Mouse (Mus musculus) layer of hippocampus, adult 18-20 months (tissue): ENCODE measurements around the gene Ttc3. TPM values are rescaled to one million over a fixed set of nuclear protein-coding genes. Genes with fewer than 3 reads are reported as not detected.
"Not testable (repeated sequence)": the region's sequence is repeated elsewhere in the genome, so short reads cannot be mapped to it uniquely, and the experiment has no call there.

ENCODE experiments used
- DNase-seq, 2 experiments: peaks; one replicate each; pipeline ENCODE4 v3.0.0; 2022; ENCODE audit warnings: low spot score in 2 of 2
- long read RNA-seq: library from polyadenylated mRNA; stranded (forward); transcript quantifications from one replicate; pipeline ENCODE4 v2.0.0, GENCODE M21; 2021
- total RNA-seq, 2 experiments: library from RNA; stranded (reverse); gene quantifications; 2 replicates each; pipeline ENCODE4 v1.2.3; 2021

Gene Ttc3
- 100 to 1,000 TPM; 823 to 869 TPM for total RNA-seq
- long read RNA-seq, full-length matches to known transcripts: 8 of 520 reads
- long read RNA-seq, partial matches to known transcripts: 109 of 520 reads
- long read RNA-seq, other reads (novel, unspliced or antisense): 403 of 520 reads

DNA sequence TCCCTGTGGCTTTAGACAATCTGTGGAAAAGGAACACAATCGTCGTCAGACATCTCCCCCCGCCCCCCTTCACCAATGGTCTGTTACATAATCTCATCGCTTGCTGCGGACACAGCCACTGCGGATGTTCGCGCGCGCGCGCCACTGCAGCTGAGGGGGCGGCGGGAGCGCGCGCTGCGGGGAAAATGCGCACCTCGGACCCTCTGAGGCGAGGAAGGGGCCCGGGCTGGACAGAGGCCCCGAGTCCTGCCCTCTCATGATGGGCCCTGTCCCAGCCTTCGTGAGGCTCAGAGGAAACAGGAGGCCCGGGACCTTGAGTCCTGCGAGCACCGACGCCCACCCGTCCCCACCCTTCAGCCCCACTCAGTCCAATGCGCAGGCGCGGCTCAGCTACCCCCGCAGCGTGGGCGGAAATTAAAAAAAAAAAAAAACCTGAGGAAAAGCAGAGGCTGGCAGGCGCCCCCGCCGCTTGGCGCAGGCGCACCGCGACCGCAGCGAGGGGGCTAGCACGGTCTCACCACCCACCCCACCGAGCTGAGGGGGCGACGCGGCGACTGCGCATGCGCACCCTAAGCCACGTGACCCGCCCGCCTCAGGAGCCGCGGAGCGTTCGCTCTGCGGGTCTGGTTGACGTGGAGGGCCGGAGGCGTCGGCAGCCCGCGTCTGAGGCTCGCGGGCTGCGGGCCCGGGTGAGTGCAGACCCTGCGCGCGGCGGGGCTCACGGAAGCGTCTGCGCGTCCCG lies at the start of gene Ttc3:
Gene Ttc3 (plus strand): TSS at position 446 of the 742 bp plus-strand sequence.
- DNase-seq: peak; percentile 95 to 96

DNA sequence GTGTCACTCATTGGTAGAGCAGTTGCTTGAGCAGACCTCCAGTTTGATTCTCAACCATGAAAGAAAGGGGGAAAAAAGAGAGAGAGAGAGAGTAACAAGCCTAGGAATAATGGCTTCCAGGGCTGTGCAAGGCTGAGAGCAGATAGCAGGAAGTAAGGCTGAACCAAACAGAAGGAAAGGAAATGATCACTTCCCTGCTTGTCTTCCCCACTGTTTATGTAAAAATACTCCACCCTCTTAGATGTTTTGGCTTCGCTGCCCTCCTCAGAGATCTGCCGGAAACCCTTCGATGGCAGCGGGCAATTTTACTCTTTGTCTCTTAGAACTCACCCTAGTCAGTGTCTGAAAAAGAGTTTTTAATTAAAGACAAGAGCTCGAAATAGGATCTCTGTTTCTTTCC lies 46.7 kb upstream of the Ttc3 start:
- no peak for DNase-seq

DNA sequence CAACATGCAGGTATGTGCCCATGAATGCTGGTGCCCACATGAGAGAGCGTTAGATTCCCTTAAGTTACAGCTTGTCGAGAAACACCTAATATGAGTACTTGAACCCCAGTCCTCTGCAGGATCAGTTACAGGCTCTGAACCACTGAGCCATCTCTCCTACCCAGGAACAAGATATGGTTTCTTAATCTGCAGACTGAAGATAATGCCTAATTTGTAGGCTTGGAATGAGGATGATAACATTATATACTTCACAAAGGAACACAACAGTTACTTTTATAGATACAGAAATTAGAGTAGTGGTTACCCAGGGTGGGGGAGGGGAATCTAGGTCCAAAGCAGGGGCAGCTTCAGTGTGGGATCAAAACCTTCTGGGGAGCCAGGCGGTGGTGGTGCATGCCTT lies 44.4 kb upstream of the Ttc3 start:
- DNase-seq: no peak

DNA sequence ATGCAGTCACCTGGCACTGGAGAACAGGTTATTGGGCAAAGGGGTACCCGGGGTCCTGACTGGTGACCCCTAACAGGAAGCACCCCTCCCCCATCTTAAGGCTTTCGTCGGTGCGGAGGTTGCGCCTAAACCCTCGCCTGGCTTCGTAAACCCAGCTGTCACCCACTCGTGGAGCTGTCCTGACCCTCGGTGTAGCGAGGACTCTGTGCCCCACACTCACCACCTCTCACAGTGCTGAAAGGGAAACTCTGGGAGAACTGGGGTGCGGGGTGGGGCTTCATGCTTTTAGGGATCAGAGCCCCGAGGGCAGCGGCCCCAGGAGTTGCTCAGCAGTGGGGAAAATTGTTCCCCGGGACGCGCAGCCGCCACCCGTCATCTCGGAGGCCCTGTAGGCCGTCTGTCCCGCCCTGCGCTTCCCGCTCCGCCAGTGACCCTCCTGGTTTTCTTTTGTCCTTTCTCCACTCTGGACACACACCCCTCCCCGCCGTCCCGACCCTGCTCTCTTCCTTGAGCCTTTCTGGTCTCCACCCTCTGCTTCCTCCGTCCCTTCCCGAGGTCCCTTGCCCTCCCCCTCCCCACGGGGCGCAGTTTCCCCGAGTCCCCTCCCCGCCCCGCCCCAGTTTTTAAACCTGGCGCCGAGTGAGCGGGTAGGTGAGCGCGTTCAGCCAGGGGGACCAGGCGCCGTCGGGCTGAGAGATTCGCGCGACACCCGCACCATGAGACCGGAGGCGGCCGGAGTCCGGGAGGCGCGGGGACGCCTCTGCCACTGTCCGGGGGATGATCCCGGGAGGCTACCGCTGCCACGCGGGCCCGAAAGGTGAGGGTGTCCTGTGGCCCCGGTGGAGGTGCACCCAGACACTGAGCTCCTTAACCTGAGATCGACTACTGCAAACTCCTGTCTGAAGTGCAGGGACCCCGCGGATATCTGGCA lies 42.4 kb upstream of the Ttc3 start, which contains the start of gene Ripply3:
Gene Ripply3 (plus strand): TSS at position 640 of the 931 bp plus-strand sequence.
- DNase-seq: no peak

DNA sequence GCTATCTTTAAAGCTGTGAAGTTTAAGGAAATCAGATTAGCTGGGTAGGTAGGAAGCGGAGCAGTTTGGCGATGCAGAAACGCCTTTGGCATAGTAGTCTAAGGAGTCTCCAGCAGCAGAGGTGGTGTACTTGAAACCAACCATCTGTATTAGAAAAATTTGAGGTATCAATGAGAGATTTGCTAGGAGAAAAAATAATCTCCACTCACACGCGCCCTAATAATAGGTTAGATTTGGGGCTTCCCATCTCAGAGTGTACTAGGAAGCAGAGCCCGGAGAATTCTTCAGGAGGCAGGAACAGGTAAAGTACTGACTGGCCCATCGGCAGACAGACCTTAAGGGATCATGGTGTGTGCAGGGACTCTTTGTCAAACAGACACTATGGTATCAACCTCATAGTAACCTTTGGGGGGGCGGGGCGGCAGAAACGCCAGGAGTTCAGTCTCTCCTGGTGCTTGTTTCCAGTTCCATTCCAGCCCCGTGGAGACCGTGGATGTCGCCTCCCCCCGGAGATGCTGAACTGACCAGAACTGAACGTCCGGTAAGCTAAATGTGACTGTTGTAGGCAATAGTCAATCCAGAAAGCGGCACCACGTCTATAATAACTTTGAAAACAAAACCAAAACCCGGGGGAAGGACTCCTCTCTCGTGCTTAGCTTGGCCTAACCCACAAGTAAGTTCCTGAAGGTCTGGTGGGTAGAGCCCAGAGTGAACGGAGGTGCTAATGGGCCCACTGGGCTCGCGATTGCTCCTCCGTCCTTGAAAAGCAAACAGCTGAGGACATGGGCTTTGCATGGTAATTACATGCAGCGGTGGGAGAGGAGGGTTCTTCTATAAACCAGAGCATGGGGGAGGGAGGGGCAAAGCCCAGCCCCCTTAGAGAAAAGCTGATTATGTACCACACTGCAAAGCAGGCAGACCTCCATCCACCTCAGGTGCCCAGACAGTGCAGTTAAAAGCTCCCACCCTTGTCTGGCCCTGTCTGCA lies 41.2 kb upstream of the Ttc3 start:
- no peak for DNase-seq

DNA sequence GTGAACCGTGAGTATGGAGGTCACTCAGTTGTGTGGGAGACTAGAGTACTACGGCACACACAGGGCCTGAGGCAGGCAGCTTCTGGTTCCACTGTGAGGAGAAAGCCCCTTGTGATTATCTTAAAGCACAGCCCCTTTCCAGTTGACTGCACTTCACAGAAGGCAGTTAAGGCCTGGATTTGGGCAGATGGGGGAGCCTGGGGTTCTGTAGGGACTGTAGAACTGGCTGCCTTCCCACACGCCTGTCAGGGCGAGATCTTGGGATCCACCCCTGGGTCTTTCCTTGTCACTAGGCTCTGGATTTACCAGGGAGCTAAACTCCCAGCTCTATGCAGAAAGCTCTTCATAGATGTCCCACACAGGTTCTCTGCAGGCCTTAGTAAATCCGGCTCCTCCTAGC lies 40.0 kb upstream of the Ttc3 start:
- DNase-seq: no peak

DNA sequence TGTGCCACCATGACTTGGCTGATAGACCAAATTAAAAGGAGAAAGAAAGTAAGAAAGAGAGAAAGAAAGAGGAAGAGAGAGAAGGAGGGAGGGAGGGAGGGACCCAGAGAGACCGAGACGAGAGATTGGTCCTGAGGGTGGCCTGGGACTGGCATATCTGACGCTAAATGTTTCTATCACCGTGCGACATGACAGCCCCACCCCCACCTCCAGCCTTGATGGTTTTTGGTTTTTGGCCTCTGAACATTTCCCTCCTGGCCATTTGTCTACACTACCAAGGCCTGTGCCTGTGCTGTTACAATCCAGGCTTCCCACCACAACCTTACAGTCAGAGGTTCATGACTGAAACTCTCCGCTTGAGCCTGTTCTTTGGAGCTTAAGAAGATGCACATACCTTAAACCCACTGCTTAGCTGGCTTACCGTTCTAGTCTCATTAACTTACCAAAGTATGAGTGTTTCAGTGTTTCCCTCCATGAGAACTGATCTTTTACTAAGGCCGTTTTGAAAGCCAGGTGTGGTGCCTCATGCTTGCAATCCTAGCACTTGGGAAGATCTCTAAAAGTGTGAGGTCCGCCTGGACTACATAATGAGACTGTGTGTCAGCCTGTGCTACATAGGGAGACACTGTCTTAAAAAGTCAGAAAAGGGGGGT lies 39.1 kb upstream of the Ttc3 start:
- DNase-seq: no peak

DNA sequence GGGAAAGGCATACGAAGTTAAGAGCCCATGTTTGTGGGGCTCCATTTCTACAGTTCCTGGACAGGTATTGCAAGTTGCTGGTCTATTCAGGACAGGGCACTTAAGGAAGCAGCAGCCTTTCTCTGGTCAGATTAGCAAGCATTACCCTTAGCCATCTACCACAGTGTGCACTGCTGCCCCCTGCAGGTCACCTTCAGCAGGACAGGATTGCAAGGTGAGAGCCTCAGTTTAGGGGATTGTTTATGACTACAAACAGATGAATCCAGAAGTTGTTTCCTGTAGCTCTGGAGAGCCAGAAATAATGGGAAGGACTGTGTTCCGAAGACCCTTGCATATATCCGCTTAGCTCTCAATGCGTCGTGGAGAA lies 38.5 kb upstream of the Ttc3 start:
- DNase-seq: peak in 1 of 2 experiments; percentile 63

DNA sequence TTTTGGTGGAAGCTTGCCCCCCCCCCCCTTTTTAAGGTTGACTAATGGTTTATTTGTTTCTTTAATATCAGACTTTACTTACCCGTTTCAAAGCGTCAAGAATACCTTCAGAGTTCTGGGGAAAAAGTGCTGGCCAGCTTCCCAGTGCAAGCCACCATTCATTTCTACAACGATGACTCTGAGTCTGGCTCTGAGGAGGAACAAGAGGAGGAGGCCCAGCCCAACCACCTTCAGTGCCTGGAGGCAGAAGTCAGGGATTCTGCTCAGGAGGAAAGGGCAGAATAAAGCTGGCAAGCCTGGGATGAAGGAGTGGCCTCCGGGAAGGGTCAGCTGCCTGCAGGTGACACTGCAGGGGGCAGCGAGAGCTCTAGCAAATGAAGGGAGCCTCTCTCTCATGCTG lies 34.8 kb upstream of the Ttc3 start:
- DNase-seq: no peak

DNA sequence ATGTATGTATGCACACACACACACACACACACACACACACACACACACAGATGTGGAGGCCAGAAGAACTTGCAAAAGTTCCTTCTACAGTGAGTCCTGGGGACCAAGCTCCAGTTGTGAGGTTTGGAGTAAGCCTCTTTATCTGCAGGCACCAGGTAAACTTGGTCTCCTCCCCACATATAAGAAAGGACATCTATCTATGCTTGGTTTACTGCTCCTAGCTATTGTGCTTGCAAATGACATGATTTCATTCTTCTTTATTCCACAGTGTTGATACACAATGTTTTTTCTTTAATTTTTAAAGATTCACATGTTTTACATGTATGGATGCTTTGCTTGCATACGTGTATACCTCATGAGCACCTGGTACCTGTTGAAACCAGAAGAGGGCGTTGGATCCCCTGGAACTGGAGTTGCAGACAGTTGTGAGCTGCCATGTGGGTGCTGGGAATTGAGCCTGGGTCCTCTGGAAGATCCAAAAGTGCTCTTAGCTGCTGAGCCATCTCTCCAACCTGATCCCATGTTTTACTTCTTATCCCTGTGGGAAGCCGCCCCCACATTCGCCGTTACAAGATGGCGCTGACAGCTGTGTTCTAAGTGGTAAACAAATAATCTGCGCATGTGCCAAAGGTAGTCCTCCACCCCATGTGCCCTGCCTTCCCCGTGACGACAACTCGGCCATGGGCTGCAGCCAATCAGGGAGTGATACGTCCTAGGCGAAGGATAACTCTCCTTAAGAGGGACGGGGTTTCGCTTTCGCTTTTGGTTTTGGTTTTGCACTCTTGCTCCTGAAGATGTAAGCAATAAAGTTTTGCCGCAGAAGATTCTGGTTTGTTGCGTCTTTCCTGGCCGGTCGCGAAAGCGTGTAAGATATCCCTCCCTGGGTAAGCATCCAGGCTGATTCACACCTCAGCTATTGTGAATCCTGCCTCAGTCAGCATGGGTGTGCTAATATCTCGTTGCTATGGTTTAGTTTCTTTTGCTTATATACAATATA lies 31.0 kb upstream of the Ttc3 start:
- not testable (repeated sequence) for DNase-seq

DNA sequence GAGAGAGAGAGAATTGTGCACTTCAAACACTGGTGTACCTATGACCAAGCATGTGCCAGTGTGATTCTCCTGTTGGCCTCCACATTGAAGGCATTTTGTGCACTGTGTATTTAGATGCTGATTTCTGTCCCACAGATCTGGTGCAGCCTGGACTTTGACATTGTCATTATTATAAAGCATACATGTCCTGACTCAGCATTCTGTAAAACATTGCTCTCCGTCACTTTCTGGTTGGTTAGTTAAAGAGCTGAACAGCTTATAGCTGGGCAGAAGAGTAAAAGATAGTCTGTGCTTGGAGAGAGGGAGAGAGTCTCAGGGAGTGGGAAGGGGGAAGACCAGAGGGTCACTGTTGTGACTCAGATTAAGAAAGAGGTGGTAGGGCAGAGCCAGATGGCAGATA lies 24.7 kb upstream of the Ttc3 start:
- DNase-seq: no peak

DNA sequence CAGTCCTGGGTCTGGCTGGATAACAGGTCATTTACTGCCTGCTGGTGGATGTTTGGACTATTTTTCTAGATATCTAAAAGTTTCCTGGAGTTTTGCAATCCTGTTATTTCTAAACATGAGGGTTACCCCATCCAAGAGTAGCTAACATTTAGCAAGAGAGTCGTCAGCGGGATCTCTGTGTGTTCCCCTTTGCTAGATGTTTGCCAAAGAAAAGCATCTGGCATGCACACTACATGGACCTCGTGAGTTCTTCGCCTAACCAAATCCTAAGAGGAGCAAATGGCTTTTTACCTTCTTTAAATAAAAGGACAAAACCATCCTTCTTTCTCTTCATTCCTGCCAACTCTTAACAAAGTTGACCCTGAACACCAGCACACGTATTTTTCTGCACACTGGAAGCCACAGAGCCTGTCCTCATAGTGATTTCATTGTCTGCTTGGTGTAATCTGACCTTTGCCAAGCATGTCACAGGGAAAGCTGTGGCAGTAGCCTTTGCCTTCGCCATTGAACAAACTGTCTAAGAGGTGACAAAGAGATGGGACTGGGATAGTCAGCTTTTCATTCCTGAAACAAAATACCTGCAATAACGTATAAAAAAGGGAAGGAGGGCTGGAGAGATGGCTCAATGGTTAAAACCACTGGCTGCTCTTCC lies 23.2 kb upstream of the Ttc3 start:
- DNase-seq: no peak

DNA sequence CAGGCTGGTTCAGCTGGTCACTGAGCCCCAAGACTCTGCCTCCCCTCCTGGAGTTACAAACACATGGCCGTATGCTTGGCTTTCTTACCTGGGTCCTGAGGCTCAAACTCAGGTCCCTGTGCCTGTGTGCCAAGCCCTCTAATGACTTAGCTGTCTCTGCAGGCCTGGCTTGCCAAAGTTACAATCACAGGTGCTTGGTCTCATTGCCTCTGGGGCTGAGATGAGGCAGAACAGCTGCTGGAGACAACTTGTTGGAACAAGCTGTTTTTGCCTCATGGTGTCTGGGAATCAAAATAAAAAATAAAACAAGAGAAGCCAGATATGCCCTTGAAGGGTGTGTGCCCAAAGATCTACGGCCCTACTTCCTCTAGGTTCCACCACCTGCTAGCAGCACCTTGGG lies 21.6 kb upstream of the Ttc3 start:
- DNase-seq: no peak

DNA sequence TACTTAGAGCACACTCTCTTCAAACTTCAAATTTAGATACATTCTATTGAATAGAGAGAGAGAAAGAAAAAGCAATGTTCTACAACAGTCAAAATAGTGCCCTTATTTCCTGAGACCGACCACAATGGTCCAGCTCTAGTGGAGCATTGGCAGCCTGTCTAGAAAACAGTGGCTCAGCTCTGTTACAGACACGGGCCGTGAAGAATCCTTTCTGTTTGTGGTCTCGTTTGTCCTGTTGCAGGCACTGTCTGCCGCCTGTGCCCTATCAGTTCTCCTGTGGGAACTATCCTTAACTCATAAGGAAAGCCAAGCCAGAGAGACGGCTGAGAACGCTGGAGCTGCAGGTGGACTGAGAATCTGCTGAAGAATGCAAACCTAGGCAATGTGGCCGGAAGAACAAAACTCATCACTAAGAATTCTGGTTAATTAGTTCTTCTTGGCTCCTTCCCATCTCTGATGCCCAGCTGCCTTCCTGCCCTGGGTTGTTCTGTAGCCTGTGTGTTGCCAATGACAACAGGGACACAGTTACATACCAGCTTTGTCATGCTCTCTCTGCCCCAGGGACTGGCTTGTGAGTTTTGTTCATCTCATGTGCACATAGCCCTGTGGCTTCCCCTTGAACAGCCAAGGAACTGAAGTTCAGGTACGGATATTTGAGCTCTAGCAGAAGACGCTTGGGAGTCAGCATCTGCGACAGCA lies 20.7 kb upstream of the Ttc3 start:
- peak in 1 of 2 experiments; percentile 29 for DNase-seq

DNA sequence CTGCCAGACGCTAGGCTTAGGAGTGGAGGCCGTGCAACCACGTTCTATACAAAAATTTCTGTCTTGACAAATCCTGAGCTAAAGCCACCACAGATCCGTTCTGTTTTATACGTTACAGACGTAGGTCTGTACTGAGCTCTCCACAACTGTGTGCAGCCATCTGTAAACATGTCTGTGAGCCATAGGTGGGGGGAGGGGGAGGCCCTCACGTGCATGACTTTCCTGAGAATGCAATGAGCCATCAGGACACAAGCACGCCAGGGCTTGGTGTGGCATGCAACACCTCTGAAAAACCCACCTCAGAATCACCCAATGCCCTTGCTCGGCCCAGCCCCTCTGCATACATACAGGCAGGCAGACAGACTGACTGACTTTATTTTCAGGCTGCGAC lies 20.1 kb upstream of the Ttc3 start:
- no peak for DNase-seq

DNA sequence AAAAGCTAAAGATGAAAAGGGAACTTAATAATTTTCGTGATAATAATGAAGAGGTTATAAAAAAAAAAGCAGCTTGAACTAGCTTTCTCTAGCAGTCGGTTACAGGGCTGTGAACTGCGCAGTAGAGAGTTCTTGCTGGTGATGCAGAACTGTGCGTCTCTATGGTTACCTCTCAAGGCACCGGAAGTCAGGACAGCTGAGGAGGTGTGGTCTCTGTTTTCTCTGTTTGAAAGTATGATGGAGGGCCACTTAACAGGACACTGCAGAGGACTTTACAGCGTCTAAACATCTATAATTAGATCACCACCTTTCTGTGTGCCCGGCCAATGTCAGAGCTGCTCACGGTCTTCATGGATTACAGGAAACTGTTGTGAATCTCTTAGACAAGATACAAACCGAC lies 16.0 kb upstream of the Ttc3 start:
- DNase-seq: peak in 1 of 2 experiments; percentile 64

DNA sequence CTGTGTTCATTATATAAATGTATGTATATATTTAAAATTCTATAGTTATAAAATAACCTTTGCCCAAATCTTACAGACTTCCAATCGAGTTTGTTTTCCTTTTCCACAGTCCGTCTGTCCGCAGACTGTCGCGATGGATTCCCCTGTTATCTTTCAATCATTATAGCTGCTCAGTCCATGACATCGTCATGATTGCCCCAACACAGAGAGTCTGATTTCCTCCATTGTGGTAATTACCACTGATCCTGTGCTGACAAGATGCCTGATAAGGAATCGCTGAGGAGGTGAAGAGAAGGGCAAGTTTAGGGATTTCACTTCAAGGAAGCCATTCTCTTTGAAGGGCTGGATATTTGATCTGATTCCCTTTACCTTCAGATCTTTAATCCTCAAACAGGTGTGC lies 14.4 kb upstream of the Ttc3 start:
- DNase-seq: no peak
